Mouse (Mus musculus): ENCODE data around the gene Dscam. TPM values are rescaled to one million over a fixed set of nuclear protein-coding genes. Genes with fewer than 3 reads are reported as not detected.
A peak's percentile ranks its signal among the peaks of the same experiment; 100 is the strongest.

Gene Dscam
- total and polyA plus RNA-seq, 2 experiments, result not detected

- WGBS, result 79% methylated on average over 25 of the region's 25 CpGs
- Histone ChIP-seq H3K4me3 (ENCODE audit: insufficient read depth, low read depth, low read length) (no peak overlapping the region), H3K9ac (ENCODE audit: low read depth, low read length) (no peak overlapping the region), H3K36me3 (ENCODE audit: control insufficient read depth, insufficient read depth, low read length) (no peaks in the 10 kb centered on the region), H3K4me1 (ENCODE audit: control insufficient read depth, insufficient read depth, low read length) (no peaks in the 10 kb centered on the region), H3K27me3 (ENCODE audit: control insufficient read depth, insufficient read depth, low read length) (no peaks in the 10 kb centered on the region), H3K27ac (replicated peaks; ENCODE audit: insufficient read depth, low read depth, low read length) (no peak overlapping the region), H3K79me2 (ENCODE audit: control insufficient read depth, insufficient read depth, low read length) (no peaks in the 10 kb centered on the region)
- DNase-seq (ENCODE audit: extremely low read depth, low read depth, low spot score), result no peak
- TF ChIP-seq POLR2A (IDR thresholded peaks at IDR 0.05; ENCODE audit: extremely low read depth, insufficient read depth, low read length) (no peak), CTCF (IDR thresholded peaks at IDR 0.05; ENCODE audit: low read depth, low read length) (no peak)
Observed at GRCm38 (mm10) chr16:96673191-96673847, 497.2 kb downstream of the Dscam start.

GRCm38 (mm10) chr16:96671603-96672374 lies 498.8 kb downstream of the Dscam start:
- H3K27ac ChIP-seq (replicated peaks; ENCODE audit: insufficient read depth, low read depth, low read length), result no peak overlapping the region
- WGBS, result 59% methylated on average over 11 of the region's 11 CpGs
- DNase-seq (ENCODE audit: extremely low read depth, low read depth, low spot score), result peak; percentile 8
- no peaks in the 10 kb centered on the region for H3K4me1 ChIP-seq (ENCODE audit: control insufficient read depth, insufficient read depth, low read length)
- TF ChIP-seq CTCF (IDR thresholded peaks at IDR 0.05; ENCODE audit: low read depth, low read length), result peak; percentile 30; the same call in 1 of the 2 replicates
- no peak for TF ChIP-seq POLR2A (IDR thresholded peaks at IDR 0.05; ENCODE audit: extremely low read depth, insufficient read depth, low read length)
- H3K4me3 ChIP-seq (ENCODE audit: insufficient read depth, low read depth, low read length), result no peak overlapping the region
- H3K79me2 ChIP-seq (ENCODE audit: control insufficient read depth, insufficient read depth, low read length), result no peaks in the 10 kb centered on the region
- no peaks in the 10 kb centered on the region for H3K36me3 ChIP-seq (ENCODE audit: control insufficient read depth, insufficient read depth, low read length)
- H3K27me3 ChIP-seq (ENCODE audit: control insufficient read depth, insufficient read depth, low read length), result no peaks in the 10 kb centered on the region
- H3K9ac ChIP-seq (ENCODE audit: low read depth, low read length), result no peak overlapping the region

- no peaks in the 10 kb centered on the region for H3K79me2 ChIP-seq (ENCODE audit: control insufficient read depth, insufficient read depth, low read length)
- no peak overlapping the region for H3K27ac ChIP-seq (replicated peaks; ENCODE audit: insufficient read depth, low read depth, low read length)
- H3K9ac ChIP-seq (ENCODE audit: low read depth, low read length), result no peak overlapping the region
- DNase-seq (ENCODE audit: extremely low read depth, low read depth, low spot score), result no peak
- H3K27me3 ChIP-seq (ENCODE audit: control insufficient read depth, insufficient read depth, low read length), result no peaks in the 10 kb centered on the region
- H3K4me1 ChIP-seq (ENCODE audit: control insufficient read depth, insufficient read depth, low read length), result no peaks in the 10 kb centered on the region
- H3K4me3 ChIP-seq (ENCODE audit: insufficient read depth, low read depth, low read length), result no peak overlapping the region
- TF ChIP-seq CTCF (IDR thresholded peaks at IDR 0.05; ENCODE audit: low read depth, low read length) (no peak), POLR2A (IDR thresholded peaks at IDR 0.05; ENCODE audit: extremely low read depth, insufficient read depth, low read length) (no peak)
- 46% methylated on average over 5 of the region's 5 CpGs for WGBS
- no peaks in the 10 kb centered on the region for H3K36me3 ChIP-seq (ENCODE audit: control insufficient read depth, insufficient read depth, low read length)
Observed at GRCm38 (mm10) chr16:96669706-96670105, 500.8 kb downstream of the Dscam start.

- Histone ChIP-seq H3K4me1 (ENCODE audit: control insufficient read depth, insufficient read depth, low read length) (no peaks in the 10 kb centered on the region), H3K27ac (replicated peaks; ENCODE audit: insufficient read depth, low read depth, low read length) (no peak overlapping the region), H3K79me2 (ENCODE audit: control insufficient read depth, insufficient read depth, low read length) (no peaks in the 10 kb centered on the region), H3K9ac (ENCODE audit: low read depth, low read length) (no peak overlapping the region), H3K4me3 (ENCODE audit: insufficient read depth, low read depth, low read length) (no peak overlapping the region), H3K36me3 (ENCODE audit: control insufficient read depth, insufficient read depth, low read length) (no peaks in the 10 kb centered on the region), H3K27me3 (ENCODE audit: control insufficient read depth, insufficient read depth, low read length) (no peaks in the 10 kb centered on the region)
- TF ChIP-seq POLR2A (IDR thresholded peaks at IDR 0.05; ENCODE audit: extremely low read depth, insufficient read depth, low read length), result no peak
- TF ChIP-seq CTCF (IDR thresholded peaks at IDR 0.05; ENCODE audit: low read depth, low read length), result no peak
- WGBS, result 88% methylated on average over 1 of the region's 1 CpGs
- no peak for DNase-seq (ENCODE audit: extremely low read depth, low read depth, low spot score)
Observed at GRCm38 (mm10) chr16:96668478-96668877, 502.1 kb downstream of the Dscam start.

GRCm38 (mm10) chr16:96661073-96661472 lies 509.5 kb downstream of the Dscam start:
- TF ChIP-seq POLR2A (IDR thresholded peaks at IDR 0.05; ENCODE audit: extremely low read depth, insufficient read depth, low read length), result no peak
- TF ChIP-seq CTCF (IDR thresholded peaks at IDR 0.05; ENCODE audit: low read depth, low read length), result no peak
- DNase-seq (ENCODE audit: extremely low read depth, low read depth, low spot score), result no peak
- Histone ChIP-seq H3K4me3 (ENCODE audit: insufficient read depth, low read depth, low read length) (no peak overlapping the region), H3K36me3 (ENCODE audit: control insufficient read depth, insufficient read depth, low read length) (no peaks in the 10 kb centered on the region), H3K27ac (replicated peaks; ENCODE audit: insufficient read depth, low read depth, low read length) (no peak overlapping the region), H3K4me1 (ENCODE audit: control insufficient read depth, insufficient read depth, low read length) (no peaks in the 10 kb centered on the region), H3K9ac (ENCODE audit: low read depth, low read length) (no peak overlapping the region), H3K27me3 (ENCODE audit: control insufficient read depth, insufficient read depth, low read length) (no peaks in the 10 kb centered on the region), H3K79me2 (ENCODE audit: control insufficient read depth, insufficient read depth, low read length) (no peaks in the 10 kb centered on the region)
- 77% methylated on average over 3 of the region's 3 CpGs for WGBS

- Histone ChIP-seq H3K27ac (replicated peaks; ENCODE audit: insufficient read depth, low read depth, low read length) (no peak overlapping the region), H3K4me1 (ENCODE audit: control insufficient read depth, insufficient read depth, low read length) (no peaks in the 10 kb centered on the region), H3K36me3 (ENCODE audit: control insufficient read depth, insufficient read depth, low read length) (no peaks in the 10 kb centered on the region), H3K4me3 (ENCODE audit: insufficient read depth, low read depth, low read length) (no peak overlapping the region), H3K9ac (ENCODE audit: low read depth, low read length) (no peak overlapping the region), H3K27me3 (ENCODE audit: control insufficient read depth, insufficient read depth, low read length) (no peaks in the 10 kb centered on the region), H3K79me2 (ENCODE audit: control insufficient read depth, insufficient read depth, low read length) (no peaks in the 10 kb centered on the region)
- no peak for DNase-seq (ENCODE audit: extremely low read depth, low read depth, low spot score)
- WGBS, result 72% methylated on average over 5 of the region's 5 CpGs
- no peak for TF ChIP-seq POLR2A (IDR thresholded peaks at IDR 0.05; ENCODE audit: extremely low read depth, insufficient read depth, low read length)
- TF ChIP-seq CTCF (IDR thresholded peaks at IDR 0.05; ENCODE audit: low read depth, low read length), result no peak
Observed at GRCm38 (mm10) chr16:96659275-96659674, 511.3 kb downstream of the Dscam start.
